Mouse (Mus musculus): ENCODE measurements around the gene Snx12.

GRCm38 (mm10) chrX:101268755-101269124 lies 46.4 kb upstream of the Snx12 start, which contains the start of gene Gm20489:
- TF ChIP-seq MAFK (IDR thresholded peaks at IDR 0.05; ENCODE audit: insufficient replicate concordance, low read length) (no peak), ETS1 (conservative IDR thresholded peaks at IDR 0.05; ENCODE audit: low read depth, low read length) (no peak), CHD2 (IDR thresholded peaks at IDR 0.05; ENCODE audit: low read length) (no peak), RCOR1 (conservative IDR thresholded peaks at IDR 0.05; ENCODE audit: low read depth, low read length) (no peak), CTCF (conservative IDR thresholded peaks at IDR 0.05 in 1 of 2, IDR thresholded peaks at IDR 0.05 in 1 of 2; ENCODE audit: low read depth in 2 of 2, low read length in 2 of 2) (no peak), JUND (conservative IDR thresholded peaks at IDR 0.05; ENCODE audit: low read depth, low read length) (no peak)
